Mouse (Mus musculus) heart, embryonic 11.5 days (tissue): ENCODE results near the gene Trpc4. TPM values are rescaled to one million over a fixed set of nuclear protein-coding genes. Genes with fewer than 3 reads are reported as not detected.

Experiments
- ATAC-seq: fragments of 200-750 bp; cut with Nextera tagmentation; replicated peaks from 2 replicates; pipeline ENCODE4 v1.8.0; 2017; ENCODE audit warnings: moderate library complexity; ENCODE audit not compliant: insufficient number of reproducible peaks, low FRiP score, low TSS enrichment
- H3K27ac ChIP-seq: fragments of 300-500 bp; sonication (generic); 2 replicates; pipeline ENCODE4 v1.5.1; 2014; ENCODE audit warnings: mild to moderate bottlenecking, low read depth, low read length
- H3K27me3 ChIP-seq: fragments of 300-500 bp; sonication (generic); 2 replicates; pipeline ENCODE4 v1.6.1; 2014; ENCODE audit warnings: mild to moderate bottlenecking, low read length, mixed read lengths; ENCODE audit not compliant: control insufficient read depth, insufficient read depth
- H3K36me3 ChIP-seq: fragments of 300-500 bp; sonication (generic); 2 replicates; pipeline ENCODE4 v1.6.1; 2014; ENCODE audit warnings: mild to moderate bottlenecking, low read length, moderate library complexity, mixed read lengths; ENCODE audit not compliant: control insufficient read depth, insufficient read depth
- H3K4me1 ChIP-seq: fragments of 300-500 bp; sonication (generic); 2 replicates; pipeline ENCODE4 v1.6.1; 2014; ENCODE audit warnings: low read length; ENCODE audit not compliant: control insufficient read depth, insufficient read depth
- H3K4me2 ChIP-seq: fragments of 300-500 bp; sonication (generic); 2 replicates; pipeline ENCODE4 v1.6.1; 2014; ENCODE audit warnings: mild to moderate bottlenecking, moderate library complexity
- H3K4me3 ChIP-seq: fragments of 300-500 bp; sonication (generic); 2 replicates; pipeline ENCODE4 v1.5.1; 2014; ENCODE audit warnings: low read depth, low read length
- H3K9ac ChIP-seq: fragments of 300-500 bp; sonication (generic); 2 replicates; pipeline ENCODE4 v1.6.1; 2014; ENCODE audit warnings: mild to moderate bottlenecking, low read depth, low read length, moderate library complexity
- H3K9me3 ChIP-seq: fragments of 300-500 bp; sonication (generic); replicated peaks from 2 replicates; pipeline ENCODE4 v1.6.1; 2016; ENCODE audit warnings: low read length; ENCODE audit not compliant: control insufficient read depth
- WGBS: fragments of 180-500 bp; shearing (Covaris S2); extraction: QIAGEN DNeasy Blood & Tissue Kit; methylation state at CpG from one replicate; pipeline ENCODE4 v1.1.7; 2014; ENCODE audit not compliant: insufficient replicate concordance; 5-methylcytosine and 5-hydroxymethylcytosine counted together
- polyA plus RNA-seq: library from polyadenylated mRNA; unstranded; fragments of >200 nt; fragmentation: Nextera tagmentation; extraction: Ambion mirVana; gene quantifications from 2 replicates; pipeline ENCODE4 v1.2.1, GENCODE M21; 2014

Trpc4 gene
- polyA plus RNA-seq, 1 experiment from 2014 or later = 0.44 TPM

DNA sequence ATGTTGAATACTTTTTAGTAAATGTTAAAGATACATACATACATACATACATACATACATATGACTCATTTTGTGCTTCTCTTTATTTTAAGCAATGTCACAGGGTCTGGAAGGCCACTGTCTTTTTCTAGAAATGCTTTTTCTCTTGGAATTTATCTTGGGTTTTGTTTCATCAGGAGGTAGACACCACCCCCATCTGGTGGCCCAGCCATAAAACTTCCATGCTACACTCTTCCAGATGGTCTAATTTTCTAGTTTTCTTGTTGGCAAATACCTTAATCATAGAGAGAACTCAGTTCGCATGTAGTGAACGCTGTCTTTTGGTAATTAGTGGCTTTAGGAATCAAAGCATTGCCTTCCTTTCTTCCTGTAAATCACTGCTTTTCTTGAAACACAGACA lies 158.2 kb downstream of the Trpc4 start:
- Histone ChIP-seq H3K4me2 (no peak overlapping the region), H3K36me3 (no peaks in the 10 kb centered on the region), H3K4me3 (no peak overlapping the region), H3K27me3 (no peaks in the 10 kb centered on the region), H3K27ac (no peak overlapping the region), H3K4me1 (no peaks in the 10 kb centered on the region), H3K9ac (no peak overlapping the region), H3K9me3 (no peaks in the 10 kb centered on the region)
- no peak for ATAC-seq
- WGBS = 77% methylated on average over 2 of the region's 2 CpGs

DNA sequence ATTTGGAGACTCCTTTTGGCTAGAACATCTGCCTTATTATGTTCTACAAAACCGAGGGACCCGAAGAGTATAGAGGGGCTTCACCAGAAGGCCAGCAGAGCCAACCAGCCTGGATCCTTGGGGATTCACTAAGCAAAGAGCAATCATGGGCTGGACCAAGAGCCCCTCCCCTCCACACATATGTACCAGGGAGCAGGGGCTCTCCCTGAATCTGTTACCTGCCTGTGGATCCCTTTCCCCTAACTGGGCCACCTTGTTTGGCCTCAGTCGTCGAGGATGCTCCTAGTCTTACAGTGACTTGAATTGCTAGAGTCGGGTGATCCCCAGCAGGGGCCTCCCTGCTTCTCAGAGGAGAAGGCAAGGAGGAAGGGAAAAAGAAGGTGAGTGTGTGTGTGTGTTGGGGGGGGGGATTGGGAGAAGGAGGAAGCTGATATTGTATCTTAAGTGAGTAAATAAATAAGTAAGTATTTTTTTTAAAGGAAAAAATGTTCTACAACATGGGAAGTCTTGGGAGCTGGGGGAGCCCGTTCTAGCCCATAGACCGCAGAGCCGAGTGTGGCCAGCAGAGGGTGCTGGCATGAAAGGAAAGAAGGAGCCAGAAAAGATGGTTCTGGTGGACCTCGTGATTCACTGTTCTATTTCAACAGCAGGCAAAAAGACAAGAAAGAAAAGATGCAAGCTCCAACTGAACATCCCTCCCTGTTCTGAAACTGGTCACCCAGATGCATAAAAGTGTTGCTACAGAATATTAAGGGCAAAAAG lies 197.2 kb downstream of the Trpc4 start:
- Histone ChIP-seq H3K27ac (no peak overlapping the region), H3K27me3 (no peaks in the 10 kb centered on the region), H3K4me1 (no peaks in the 10 kb centered on the region), H3K9me3 (no peaks in the 10 kb centered on the region), H3K4me3 (no peak overlapping the region), H3K4me2 (no peak overlapping the region), H3K36me3 (no peaks in the 10 kb centered on the region), H3K9ac (no peak overlapping the region)
- no peak for ATAC-seq
- 22% methylated on average over 9 of the region's 9 CpGs for WGBS

DNA sequence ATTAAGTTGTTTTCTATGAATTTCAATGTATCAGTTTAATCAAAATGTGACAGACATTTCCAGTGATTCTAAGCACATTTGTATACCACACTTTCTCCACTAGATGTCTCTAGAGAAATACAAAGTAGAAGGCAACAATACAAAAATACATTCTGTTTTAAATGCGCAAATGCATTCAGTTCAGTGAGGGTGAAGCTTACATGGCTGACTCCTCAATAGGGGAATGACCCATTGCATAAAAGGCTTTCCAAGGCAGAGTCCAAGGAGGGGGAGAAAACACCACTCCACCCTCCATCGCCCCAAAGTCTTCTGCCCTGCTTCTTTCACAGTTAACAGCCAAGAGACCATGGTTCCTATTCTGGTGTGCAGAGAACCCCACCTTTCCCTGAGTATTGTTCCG lies 201.7 kb downstream of the Trpc4 start:
- 69% methylated on average over 3 of the region's 3 CpGs for WGBS
- no peak for ATAC-seq
- no peak overlapping the region for H3K27ac ChIP-seq

DNA sequence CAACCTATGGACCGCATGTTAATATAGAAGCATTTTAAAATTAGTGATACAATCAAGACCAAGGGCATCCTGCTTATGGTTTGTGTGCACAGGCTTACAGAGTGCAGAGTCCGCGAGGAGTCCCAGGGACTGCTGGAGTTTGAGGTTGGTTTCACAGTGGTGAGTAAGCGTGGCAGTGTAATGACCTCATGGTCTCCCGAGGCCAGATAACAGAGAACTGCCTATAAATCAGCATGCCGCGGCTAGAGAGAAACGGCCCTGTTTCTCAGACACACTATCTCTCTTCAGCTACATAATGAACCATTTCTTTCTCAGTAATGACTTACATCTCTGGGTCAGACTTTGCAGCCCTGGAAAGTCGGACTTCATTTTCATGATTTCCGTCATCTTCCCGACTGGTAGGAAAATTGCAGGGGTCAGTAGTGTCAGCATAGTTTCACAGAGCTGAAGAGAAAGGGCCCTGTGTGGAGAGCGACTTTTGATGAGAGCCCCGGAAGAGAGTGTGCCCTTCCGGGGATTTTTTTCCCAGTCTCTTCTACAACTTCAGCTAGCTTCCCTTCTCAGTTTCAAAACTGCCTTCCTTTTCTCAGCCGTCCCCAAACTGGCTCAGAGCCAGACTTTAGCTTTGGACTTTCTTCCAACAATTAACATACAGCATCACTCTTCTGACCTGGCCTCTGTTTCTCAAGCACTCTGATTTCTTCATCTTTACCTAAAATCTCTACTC lies 202.8 kb downstream of the Trpc4 start:
- H3K4me1 ChIP-seq = no peaks in the 10 kb centered on the region
- no peak overlapping the region for H3K9ac ChIP-seq
- H3K4me2 ChIP-seq = 0 out of 2 replicates have a peak overlapping the region, but pooled peaks have one; percentile 2
- peak; percentile 74 for ATAC-seq
- H3K36me3 ChIP-seq = no peaks in the 10 kb centered on the region
- WGBS = 38% methylated on average over 15 of the region's 15 CpGs
- peak overlapping the region; percentile 47 for H3K27ac ChIP-seq
- no peak overlapping the region for H3K4me3 ChIP-seq
- no peaks in the 10 kb centered on the region for H3K27me3 ChIP-seq
- no peaks in the 10 kb centered on the region for H3K9me3 ChIP-seq

More for the DNA sequence above, 201.7 kb downstream of the Trpc4 start:
- H3K4me2 ChIP-seq = no peak overlapping the region
- H3K36me3 ChIP-seq = no peaks in the 10 kb centered on the region
- H3K27me3 ChIP-seq = no peaks in the 10 kb centered on the region
- H3K9ac ChIP-seq = no peak overlapping the region
- no peaks in the 10 kb centered on the region for H3K4me1 ChIP-seq
- no peaks in the 10 kb centered on the region for H3K9me3 ChIP-seq
- H3K4me3 ChIP-seq = no peak overlapping the region

DNA sequence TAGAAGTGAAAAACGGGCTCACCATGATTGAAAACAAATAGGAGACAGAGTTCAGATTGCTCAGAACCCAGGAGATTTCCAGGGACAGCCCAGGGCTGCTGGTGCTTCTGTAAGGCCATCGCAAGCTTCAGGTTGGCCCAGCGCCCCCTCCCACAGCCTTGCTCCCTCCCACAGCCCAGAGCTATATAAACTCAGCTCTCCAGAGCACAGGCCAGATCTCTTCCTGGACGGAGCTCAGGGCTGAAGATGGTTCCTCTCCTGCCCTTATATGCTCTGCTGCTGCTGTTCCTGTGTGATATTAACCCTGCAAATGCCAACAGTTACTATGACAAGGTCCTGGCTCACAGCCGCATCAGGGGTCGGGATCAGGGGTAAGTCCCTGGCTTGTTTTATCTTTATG lies 205.1 kb downstream of the Trpc4 start, which contains the start of gene Postn:
Gene Postn (plus strand): TSS at position 213 of the 400 bp plus-strand sequence.
- H3K9ac ChIP-seq = no peak within 1 kb of the TSS
- H3K4me2 ChIP-seq = peak within 1 kb of the TSS; percentile 17
- ATAC-seq = no peak
- WGBS = 39% methylated on average over 6 of the region's 6 CpGs
- no peak within 1 kb of the TSS for H3K27ac ChIP-seq
- no peaks in the 10 kb centered on the region for H3K36me3 ChIP-seq
- no peaks in the 10 kb centered on the region for H3K4me1 ChIP-seq
- peak within 1 kb of the TSS; percentile 4; the same call in 1 of the 2 replicates for H3K4me3 ChIP-seq
- H3K9me3 ChIP-seq = no peaks in the 10 kb centered on the region
- no peaks in the 10 kb centered on the region for H3K27me3 ChIP-seq

DNA sequence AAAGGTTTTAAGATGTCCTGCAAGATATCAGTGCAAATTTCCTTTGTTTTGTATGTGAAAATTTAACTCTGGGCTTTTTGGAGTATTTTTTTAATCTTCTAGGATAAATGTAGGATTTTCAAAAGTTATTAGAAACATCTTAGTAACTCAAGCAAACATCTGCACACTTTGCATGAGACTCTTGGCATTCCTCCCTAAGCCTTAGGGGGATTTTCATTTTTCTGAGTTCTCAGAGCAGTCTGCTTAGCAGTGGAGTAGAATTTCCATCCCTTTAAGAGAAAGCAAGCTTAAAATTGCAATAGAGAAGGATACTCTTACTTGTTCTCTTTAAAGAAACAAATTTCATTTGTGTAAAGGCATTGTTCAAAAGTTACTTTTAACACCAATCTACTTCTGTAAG lies 205.8 kb downstream of the Trpc4 start:
- H3K27me3 ChIP-seq = no peaks in the 10 kb centered on the region
- H3K36me3 ChIP-seq = no peaks in the 10 kb centered on the region
- no peak overlapping the region for H3K9ac ChIP-seq
- 0 out of 2 replicates have a peak overlapping the region, but pooled peaks have one; percentile 4 for H3K4me3 ChIP-seq
- 0 out of 2 replicates have a peak overlapping the region, but pooled peaks have one; percentile 16 for H3K4me2 ChIP-seq
- no peaks in the 10 kb centered on the region for H3K9me3 ChIP-seq
- no peak overlapping the region for H3K27ac ChIP-seq
- no peaks in the 10 kb centered on the region for H3K4me1 ChIP-seq
- no peak for ATAC-seq

Other genes with a start within 250 kb of the Trpc4 start
- 129 and 141 TPM in 2 replicates for gene Postn, start 205.1 kb downstream of the Trpc4 start, polyA plus RNA-seq